In the genomic region with DNA sequence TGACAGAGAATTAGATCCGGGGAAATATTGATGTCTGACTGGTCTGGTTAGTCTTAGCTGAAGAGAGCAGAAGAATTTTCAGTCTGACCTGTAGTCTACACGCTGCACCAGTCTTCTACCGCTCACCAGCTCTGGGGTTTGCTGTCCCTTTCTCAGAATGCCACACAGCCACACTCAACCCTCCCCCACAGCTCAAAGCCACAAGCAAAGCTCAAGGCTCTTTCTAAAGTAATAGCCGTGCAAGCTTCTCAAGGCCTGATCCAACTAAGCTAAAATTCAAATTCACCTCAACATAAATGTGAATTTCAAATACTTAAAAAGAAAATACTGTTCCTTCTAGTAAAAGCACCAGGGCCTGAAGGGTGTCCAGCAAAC, we compare ENCODE assay signal across 25 mouse cellular contexts. TPM values are rescaled to one million over a fixed set of nuclear protein-coding genes. Genes with fewer than 3 reads are reported as not detected.
DNase-seq lines count a peak whose midpoint lies in the region; ATAC-seq and TF ChIP-seq lines count a peak whose summit lies in the region.
"Had no signal": no experiment of that assay in that cellular context is flagged by ENCODE, and none has a peak within 500 bp of the region (broad histone marks: within the 10 kb centered on the region; RNA-seq: fewer than 3 reads in every experiment).

No protein-coding gene starts in this region.

- 0 out of 2 replicates have a peak, but pooled peaks cover 6% of the 10 kb centered on the region for H3K36me3 ChIP-seq in lung, embryonic 14.5 days (ENCODE audit: insufficient read depth)
- H3K36me3 ChIP-seq: heart, embryonic 15.5 days; hindbrain, embryonic 12.5 days; midbrain, embryonic 12.5 days; stomach, embryonic 15.5 days had no signal

- TF ChIP-seq CTCF in lung, embryonic 14.5 days (IDR thresholded peaks at IDR 0.05; ENCODE audit: low read depth) = no peak
- no peak for TF ChIP-seq CTCF in lung, adult 2 months (IDR thresholded peaks at IDR 0.05; ENCODE audit: insufficient read depth, low read length)
- TF ChIP-seq CTCF in embryonic fibroblast, embryonic 13.5 days (IDR thresholded peaks at IDR 0.05; ENCODE audit: borderline replicate concordance, insufficient read depth, low read length) = no peak

- no peak for TF ChIP-seq POLR2A in lung, adult 2 months (IDR thresholded peaks at IDR 0.05; ENCODE audit: borderline replicate concordance, extremely low read depth, low read depth, low read length)
- no peak for TF ChIP-seq POLR2A in embryonic fibroblast, embryonic 13.5 days (IDR thresholded peaks at IDR 0.05; ENCODE audit: low read depth, low read length)

- H3K4me3 ChIP-seq in lung, embryonic 14.5 days (ENCODE audit: low read depth, low read length) = no peak overlapping the region
- H3K4me3 ChIP-seq in lung, adult 2 months (replicated peaks; ENCODE audit: extremely low read depth, low read depth, low read length) = no peak overlapping the region
- H3K4me3 ChIP-seq in brown adipose tissue, adult 24 weeks (ENCODE audit: insufficient read depth, low read depth, low read length) = no peak overlapping the region
- H3K4me3 ChIP-seq in embryonic fibroblast, embryonic 13.5 days (ENCODE audit: insufficient read depth, low read length) = no peak overlapping the region
- H3K4me3 ChIP-seq: erythroblast, embryonic 14.5 days; forebrain, embryonic 12.5 days; heart, embryonic 15.5 days; hindbrain, embryonic 12.5 days; left cerebral cortex, adult 2 months; liver, embryonic 13.5 days; midbrain, embryonic 12.5 days; stomach, embryonic 15.5 days had no signal

- no peak overlapping the region for H3K4me2 ChIP-seq in lung, embryonic 14.5 days
- H3K4me2 ChIP-seq: forebrain, embryonic 12.5 days; heart, embryonic 15.5 days; hindbrain, embryonic 12.5 days; liver, embryonic 13.5 days; midbrain, embryonic 12.5 days; stomach, embryonic 15.5 days had no signal

- H3K4me1 ChIP-seq in lung, embryonic 14.5 days (ENCODE audit: insufficient read depth) = peaks cover 18% of the 10 kb centered on the region
- H3K4me1 ChIP-seq in lung, adult 2 months (ENCODE audit: control insufficient read depth, insufficient read depth, low read length) = no peaks in the 10 kb centered on the region; the same call in 1 of the 2 replicates
- peaks cover 34% of the 10 kb centered on the region for H3K4me1 ChIP-seq in brown adipose tissue, adult 24 weeks (ENCODE audit: control insufficient read depth, insufficient read depth, insufficient read length, low read length)
- peaks cover 35% of the 10 kb centered on the region for H3K4me1 ChIP-seq in embryonic fibroblast, embryonic 13.5 days (ENCODE audit: control insufficient read depth, insufficient read depth, low read length)

- H3K27ac ChIP-seq in lung, embryonic 14.5 days (ENCODE audit: low read depth) = 0 out of 2 replicates have a peak overlapping the region, but pooled peaks have one; percentile 46
- peak overlapping the region; percentile 94 for H3K27ac ChIP-seq in brown adipose tissue, adult 24 weeks (replicated peaks; ENCODE audit: low read depth, low read length)
- peak overlapping the region; percentile 88 for H3K27ac ChIP-seq in embryonic fibroblast, embryonic 13.5 days (ENCODE audit: insufficient read depth, low read length)
- H3K27ac ChIP-seq: forebrain, embryonic 12.5 days; hindbrain, postnatal 0 days; left cerebral cortex, adult 2 months; liver, embryonic 13.5 days; midbrain, embryonic 12.5 days; stomach, embryonic 15.5 days had no signal

- no peak overlapping the region for H3K9ac ChIP-seq in lung, embryonic 14.5 days
- H3K9ac ChIP-seq: forebrain, embryonic 12.5 days; forebrain, postnatal 0 days; heart, embryonic 15.5 days; hindbrain, embryonic 12.5 days; liver, embryonic 13.5 days; midbrain, embryonic 12.5 days; stomach, embryonic 15.5 days had no signal

- 74% methylated on average over 4 of the region's 4 CpGs for WGBS in lung, embryonic 14.5 days
- WGBS in lung, adult 2 months = 70% methylated on average over 4 of the region's 4 CpGs

- no peak for ATAC-seq in lung, embryonic 14.5 days (ENCODE audit: insufficient read depth)
- no peak for ATAC-seq in megakaryocyte-erythroid progenitor cell, adult 5-6 weeks (replicated peaks; ENCODE audit: low FRiP score, low TSS enrichment, poor library complexity, severe bottlenecking)
- ATAC-seq: forebrain, postnatal 0 days; hindbrain, postnatal 0 days; intestine, embryonic 16.5 days had no signal

- no peak for DNase-seq in lung, embryonic 14.5 days
- DNase-seq in lung, adult 2 months = no peak
- peak; percentile 55 for DNase-seq in adrenal gland, adult 8-10 months
- no peak for DNase-seq in right cerebral cortex, postnatal 25 days
- no peak for DNase-seq in kidney, postnatal 14 days
- DNase-seq: B cell, adult 2 months; cerebellum, postnatal 14 days; forebrain, postnatal 0 days; gastrocnemius, postnatal 10 days; kidney, adult 8-10 months; liver, embryonic 13.5 days; lung, adult 18-20 months; lung, postnatal 36 days had no signal

- H3K9me3 ChIP-seq in lung, embryonic 14.5 days (ENCODE audit: low read depth, low read length) = no peaks in the 10 kb centered on the region
- H3K9me3 ChIP-seq: forebrain, embryonic 12.5 days; heart, embryonic 15.5 days; hindbrain, embryonic 12.5 days; liver, embryonic 13.5 days; midbrain, embryonic 12.5 days; stomach, embryonic 15.5 days had no signal

- H3K27me3 ChIP-seq in lung, embryonic 14.5 days (ENCODE audit: insufficient read depth, low read length) = no peaks in the 10 kb centered on the region
- H3K27me3 ChIP-seq: forebrain, embryonic 12.5 days; heart, embryonic 15.5 days; hindbrain, embryonic 12.5 days; liver, embryonic 13.5 days; midbrain, embryonic 12.5 days; stomach, embryonic 15.5 days had no signal

RNA-seq across cellular contexts. Expression of a gene that starts 45.3 kb away (rescaled TPM):
- polyA plus RNA-seq in lung, embryonic 14.5 days (2014; fragmentation: Nextera tagmentation; extraction: Ambion mirVana) = 138 and 140 TPM in 2 replicates
- 58.3 and 59.5 TPM in 2 replicates for polyA plus RNA-seq in lung, adult 2 months (2012; rRNA removed)
- total RNA-seq in adrenal gland, adult 8-10 months (2022) = 100 to 1,000 TPM in 3 of 4 experiments, 10 to 100 TPM in 1; 98.9 to 144 (median 104) TPM
- polyA plus RNA-seq in brown adipose tissue, adult 24 weeks (2012; ENCODE audit: insufficient read depth, insufficient read length, missing spikeins) = 18.2 and 22.2 TPM in 2 replicates
- polyA plus RNA-seq in embryonic fibroblast, embryonic 13.5 days (2011; ENCODE audit: insufficient read length, low read depth, missing spikeins) = 116 and 118 TPM in 2 replicates
- total RNA-seq in megakaryocyte-erythroid progenitor cell, adult 5-6 weeks (2014; fragmentation: Nextera tagmentation) = 49.9 and 50.8 TPM in 2 replicates
- 28.5 and 42.0 TPM in 2 replicates for total RNA-seq in megakaryocyte-erythroid progenitor cell, adult 5-6 weeks (2017)
